Mouse (Mus musculus) MN1 (cell line): Measurements from ENCODE around the gene Etd.
A peak's percentile ranks its signal among the peaks of the same experiment; 100 is the strongest.
"Not testable (repeated sequence)": the region's sequence is repeated elsewhere in the genome, so short reads cannot be mapped to it uniquely, and the experiment has no call there.

Experiments used
- DNase-seq: peaks from one replicate; pipeline ENCODE4 v3.0.0-alpha.2; 2016; ENCODE audit warnings: low spot score

Etd gene

DNA sequence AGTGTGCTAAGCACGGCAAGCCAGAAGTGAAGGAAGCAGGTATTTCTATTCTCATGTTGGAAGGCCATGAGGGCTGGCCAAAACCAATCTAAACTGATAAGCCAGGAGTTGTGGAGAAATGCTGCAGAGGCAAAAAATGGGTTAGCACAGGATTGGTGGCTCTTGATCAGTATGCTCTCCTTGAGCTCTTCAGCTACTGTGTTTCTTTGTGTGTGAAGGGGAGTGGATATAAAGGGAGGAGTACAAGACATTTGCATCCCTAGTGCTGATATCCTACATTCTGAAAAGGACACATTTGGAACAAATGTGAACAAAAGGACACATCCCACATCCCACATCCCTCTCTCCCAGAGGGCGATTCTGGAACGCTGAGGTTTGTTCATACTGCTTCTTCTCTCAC is at the start of gene Etd:
TSS of gene Etd (plus strand) at position 301 of the 400 bp plus-strand sequence.
- no peak for DNase-seq

GRCm38 (mm10) chrX:53386362-53386761 is 48.4 kb upstream of the Etd start:
- DNase-seq: no peak

DNA sequence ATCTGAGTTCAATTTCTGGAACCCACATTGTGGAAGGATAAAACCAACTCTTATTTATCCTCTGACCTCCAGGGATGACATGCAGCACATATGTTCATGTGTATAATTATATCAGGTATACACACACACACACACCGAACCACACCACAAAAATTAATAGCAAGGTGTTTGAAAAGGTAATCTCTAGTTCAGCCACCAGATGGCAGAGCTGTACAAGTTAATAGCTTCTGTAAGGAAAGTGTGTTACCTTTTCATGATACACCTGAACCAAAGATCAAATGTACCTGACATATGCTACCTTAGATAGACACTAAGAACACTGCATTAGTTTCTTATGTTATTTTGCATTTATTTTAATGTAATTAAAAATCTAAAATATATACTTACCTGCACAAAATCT is 1.8 kb upstream of the Etd start:
- DNase-seq: peak; percentile 7

GRCm38 (mm10) chrX:53459573-53459972 is 24.9 kb downstream of the Etd start:
- DNase-seq: no peak

GRCm38 (mm10) chrX:53464194-53464593 is 29.5 kb downstream of the Etd start:
- DNase-seq: not testable (repeated sequence)
